Comparison of ENCODE assay signal across 18 mouse cellular contexts in the genomic region with DNA sequence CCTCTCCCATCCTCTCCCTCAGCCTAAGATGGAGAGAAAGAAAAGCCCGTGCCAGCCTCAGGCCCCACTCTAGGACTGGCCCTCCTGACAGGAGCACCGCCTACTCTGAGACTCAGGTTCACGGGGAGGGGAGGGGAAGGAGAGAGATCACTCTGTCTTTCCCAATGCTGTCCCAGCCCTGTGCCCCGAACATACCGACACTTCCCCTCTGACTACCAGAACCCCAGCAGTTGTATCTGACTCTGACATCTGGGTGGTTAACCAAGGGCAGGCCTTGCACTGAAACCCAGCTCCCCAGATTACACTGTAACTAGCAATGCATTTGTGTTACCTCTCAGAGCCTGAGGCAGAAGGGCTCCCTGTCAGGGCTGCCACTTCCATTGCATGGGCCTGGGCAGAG. TPM values are rescaled to one million over a fixed set of nuclear protein-coding genes. Genes with fewer than 3 reads are reported as not detected.
DNase-seq lines count a peak whose midpoint lies in the region; ATAC-seq and TF ChIP-seq lines count a peak whose summit lies in the region.
"Had no signal": no experiment of that assay in that cellular context is flagged by ENCODE, and none has a peak within 500 bp of the region (broad histone marks: within the 10 kb centered on the region; RNA-seq: fewer than 3 reads in every experiment).

No protein-coding gene starts in this region.

- peak; percentile 33 for TF ChIP-seq EP300 in liver, embryonic 14.5 days (IDR thresholded peaks at IDR 0.05; ENCODE audit: low read depth)

- 0 out of 2 replicates have a peak, but pooled peaks cover 2% of the 10 kb centered on the region for H3K36me3 ChIP-seq in hindbrain, embryonic 16.5 days (ENCODE audit: control insufficient read depth, insufficient read depth, low read length)
- peaks cover 31% of the 10 kb centered on the region for H3K36me3 ChIP-seq in hindbrain, embryonic 13.5 days
- H3K36me3 ChIP-seq in liver, embryonic 14.5 days (replicated peaks; ENCODE audit: control insufficient read depth, insufficient read depth, low read depth) = no peaks in the 10 kb centered on the region
- H3K36me3 ChIP-seq: heart, embryonic 15.5 days had no signal

- H3K9me3 ChIP-seq in hindbrain, embryonic 16.5 days (ENCODE audit: control insufficient read depth, low read length) = no peaks in the 10 kb centered on the region
- H3K9me3 ChIP-seq in hindbrain, embryonic 13.5 days = no peaks in the 10 kb centered on the region
- no peaks in the 10 kb centered on the region for H3K9me3 ChIP-seq in liver, embryonic 14.5 days (ENCODE audit: control insufficient read depth, low read length)
- H3K9me3 ChIP-seq: embryonic facial prominence, embryonic 13.5 days; forebrain, embryonic 15.5 days; heart, embryonic 15.5 days; limb, embryonic 13.5 days had no signal

- H3K27me3 ChIP-seq in hindbrain, embryonic 16.5 days (replicated peaks; ENCODE audit: control insufficient read depth, insufficient read depth, low read length) = no peaks in the 10 kb centered on the region
- no peaks in the 10 kb centered on the region for H3K27me3 ChIP-seq in hindbrain, embryonic 13.5 days
- H3K27me3 ChIP-seq in liver, embryonic 14.5 days (ENCODE audit: control insufficient read depth, insufficient read depth, low read length) = no peaks in the 10 kb centered on the region
- H3K27me3 ChIP-seq: embryonic facial prominence, embryonic 13.5 days; forebrain, embryonic 15.5 days; heart, embryonic 15.5 days; limb, embryonic 13.5 days had no signal

- no peak for TF ChIP-seq CTCF in liver, embryonic 14.5 days (IDR thresholded peaks at IDR 0.05; ENCODE audit: low read depth)

- H3K4me2 ChIP-seq in hindbrain, embryonic 16.5 days (ENCODE audit: low read length) = no peak overlapping the region
- H3K4me2 ChIP-seq in hindbrain, embryonic 13.5 days = no peak overlapping the region
- no peak overlapping the region for H3K4me2 ChIP-seq in liver, embryonic 14.5 days (ENCODE audit: low read depth)
- H3K4me2 ChIP-seq: embryonic facial prominence, embryonic 13.5 days; forebrain, embryonic 15.5 days; heart, embryonic 15.5 days; limb, embryonic 13.5 days had no signal

- H3K4me3 ChIP-seq in hindbrain, embryonic 16.5 days (ENCODE audit: low read length) = no peak overlapping the region
- no peak overlapping the region for H3K4me3 ChIP-seq in hindbrain, embryonic 13.5 days
- no peak overlapping the region for H3K4me3 ChIP-seq in liver, embryonic 14.5 days (ENCODE audit: insufficient read depth in 1 of 2, low read depth in 2 of 2, low read length in 2 of 2)
- H3K4me3 ChIP-seq: embryonic facial prominence, embryonic 13.5 days; forebrain, embryonic 15.5 days; heart, embryonic 15.5 days; limb, embryonic 13.5 days had no signal

- WGBS in hindbrain, embryonic 16.5 days = 47% methylated on average over 4 of the region's 5 CpGs
- 57% methylated on average over 5 of the region's 5 CpGs for WGBS in hindbrain, embryonic 13.5 days
- WGBS in liver, embryonic 14.5 days (ENCODE audit: insufficient replicate concordance) = 17% methylated on average over 5 of the region's 5 CpGs

- H3K27ac ChIP-seq in hindbrain, embryonic 16.5 days (ENCODE audit: low read depth, low read length) = no peak overlapping the region
- no peak overlapping the region for H3K27ac ChIP-seq in hindbrain, embryonic 13.5 days
- no peak overlapping the region for H3K27ac ChIP-seq in liver, embryonic 14.5 days
- H3K27ac ChIP-seq: embryonic facial prominence, embryonic 13.5 days; forebrain, embryonic 15.5 days; limb, embryonic 13.5 days had no signal

- peak; percentile 39 for DNase-seq in 416B (ENCODE audit: low read depth)
- DNase-seq in c-Kit-positive CD71-positive TER-119-positive erythroid progenitor cells, embryonic 14.5 days (ENCODE audit: low spot score) = peak; percentile 11
- DNase-seq in liver, embryonic 14.5 days (ENCODE audit: low read depth in 3 of 3, low spot score in 3 of 3) = peak in 1 of 3 experiments; percentile 10
- DNase-seq in ovary, postnatal 14 days (ENCODE audit: low spot score) = no peak
- no peak for DNase-seq in left cerebral cortex, adult 11 months (ENCODE audit: low spot score)
- DNase-seq in layer of hippocampus, adult 9-10 months (ENCODE audit: low spot score) = no peak
- DNase-seq: adrenal gland, postnatal 25 days; cerebellum, postnatal 25 days; gastrocnemius, postnatal 36 days; kidney, postnatal 4 days; right cerebral cortex, adult 18-20 months; thymus, adult 18-20 months had no signal

- H3K4me1 ChIP-seq in hindbrain, embryonic 16.5 days (ENCODE audit: control insufficient read depth, insufficient read depth, low read depth, low read length) = peaks cover 6% of the 10 kb centered on the region
- H3K4me1 ChIP-seq in hindbrain, embryonic 13.5 days (replicated peaks) = peaks cover 30% of the 10 kb centered on the region
- H3K4me1 ChIP-seq in liver, embryonic 14.5 days (replicated peaks; ENCODE audit: control insufficient read depth in 2 of 2, insufficient read depth in 2 of 2, low read length in 1 of 2) = peaks cover 8 to 13% of the 10 kb centered on the region in 2 experiments

- peak overlapping the region; percentile 15; the same call in 1 of the 2 replicates for H3K9ac ChIP-seq in hindbrain, embryonic 16.5 days (ENCODE audit: low read depth, low read length)
- no peak overlapping the region for H3K9ac ChIP-seq in hindbrain, embryonic 13.5 days
- H3K9ac ChIP-seq in liver, embryonic 14.5 days (replicated peaks) = no peak overlapping the region
- H3K9ac ChIP-seq: embryonic facial prominence, embryonic 13.5 days; forebrain, embryonic 15.5 days; heart, embryonic 15.5 days; limb, embryonic 13.5 days had no signal

- ATAC-seq in hindbrain, embryonic 16.5 days = no peak
- no peak for ATAC-seq in hindbrain, embryonic 13.5 days (ENCODE audit: low FRiP score)
- peak; percentile 78 for ATAC-seq in liver, embryonic 14.5 days (ENCODE audit: insufficient read depth)
- ATAC-seq: forebrain, embryonic 15.5 days had no signal

RNA-seq across cellular contexts. Expression of gene Cep164, which starts 40.1 kb away (rescaled TPM):
- polyA plus RNA-seq in hindbrain, embryonic 16.5 days (2015; fragmentation: Nextera tagmentation; extraction: Ambion mirVana) = 12.2 TPM in 2 replicates
- 12.4 and 15.8 TPM in 2 replicates for polyA plus RNA-seq in hindbrain, embryonic 13.5 days (2015; fragmentation: Nextera tagmentation; extraction: Ambion mirVana)
- polyA plus RNA-seq in liver, embryonic 14.5 days (2012; rRNA removed) = 4.9 and 5.7 TPM in 2 replicates
- polyA plus RNA-seq in liver, embryonic 14.5 days (2014; fragmentation: Nextera tagmentation; extraction: Ambion mirVana) = 3.7 and 4.0 TPM in 2 replicates

RNA-seq across cellular contexts. Expression of gene Bace1, which starts 50.0 kb away (rescaled TPM):
- 42.9 and 52.0 TPM in 2 replicates for polyA plus RNA-seq in hindbrain, embryonic 16.5 days (2015; fragmentation: Nextera tagmentation; extraction: Ambion mirVana)
- polyA plus RNA-seq in hindbrain, embryonic 13.5 days (2015; fragmentation: Nextera tagmentation; extraction: Ambion mirVana) = 46.4 and 50.3 TPM in 2 replicates
- polyA plus RNA-seq in liver, embryonic 14.5 days (2012; rRNA removed) = 3.1 and 3.4 TPM in 2 replicates
- polyA plus RNA-seq in liver, embryonic 14.5 days (2014; fragmentation: Nextera tagmentation; extraction: Ambion mirVana) = 3.6 and 4.2 TPM in 2 replicates

Comparison
In these comparisons a context has a peak if more than half of its experiments do, and no peak if none do; other contexts are left out.
1. DNase-seq: peak in 416B (single experiment) and c-Kit-positive CD71-positive TER-119-positive erythroid progenitor cells, embryonic 14.5 days (single experiment); none in ovary, postnatal 14 days (single experiment), left cerebral cortex, adult 11 months (single experiment) and layer of hippocampus, adult 9-10 months (single experiment).